Mouse (Mus musculus): ENCODE measurements at regions not wholly inside any gene's neighbourhood (a gene's known extent, or its start where the extent isn't known, plus 50 kb on each side); places are given as distances from the start of the nearest gene placed in this dataset.
A peak's percentile ranks its signal among the peaks of the same experiment; 100 is the strongest.
"Not testable (repeated sequence)": the region's sequence is repeated elsewhere in the genome, so short reads cannot be mapped to it uniquely, and the experiment has no call there.

- ATAC-seq (ENCODE audit: low FRiP score) (no peak), DNase-seq (ENCODE audit: low spot score) (no peak)
- 75% methylated on average over 4 of the region's 4 CpGs for WGBS
- no peaks in the 10 kb centered on the region for H3K36me3 ChIP-seq (ENCODE audit: insufficient read depth, low read length)
- no peaks in the 10 kb centered on the region for H3K4me1 ChIP-seq (ENCODE audit: insufficient read depth, low read length)
- TF ChIP-seq CTCF (IDR thresholded peaks at IDR 0.05), result no peak
- H3K27ac ChIP-seq (ENCODE audit: low read depth, low read length), result no peak overlapping the region
- no peaks in the 10 kb centered on the region for H3K27me3 ChIP-seq (ENCODE audit: insufficient read depth, low read length)
- H3K9ac ChIP-seq (replicated peaks; ENCODE audit: low read length, poor library complexity, severe bottlenecking), result no peak overlapping the region
- H3K4me2 ChIP-seq (ENCODE audit: low read depth, low read length, poor library complexity, severe bottlenecking), result no peak overlapping the region
- no peak overlapping the region for H3K4me3 ChIP-seq (ENCODE audit: low read depth, low read length)
- no peaks in the 10 kb centered on the region for H3K9me3 ChIP-seq (ENCODE audit: low read length)
These were observed 612.1 kb downstream of the Cypt12 start for GRCm38 (mm10) chr3:18560282-18560785.

GRCm38 (mm10) chr3:18580911-18581626 is 632.9 kb downstream of the Cypt12 start:
- H3K4me3 ChIP-seq (ENCODE audit: low read depth, low read length); H3K9ac ChIP-seq (replicated peaks; ENCODE audit: low read length, poor library complexity, severe bottlenecking); ATAC-seq (ENCODE audit: low FRiP score); DNase-seq (ENCODE audit: low spot score); H3K27ac ChIP-seq (ENCODE audit: low read depth, low read length); H3K4me1 ChIP-seq (ENCODE audit: insufficient read depth, low read length); H3K9me3 ChIP-seq (ENCODE audit: low read length); H3K36me3 ChIP-seq (ENCODE audit: insufficient read depth, low read length); H3K4me2 ChIP-seq (ENCODE audit: low read depth, low read length, poor library complexity, severe bottlenecking); H3K27me3 ChIP-seq (ENCODE audit: insufficient read depth, low read length): not testable (repeated sequence)
- WGBS, result 57% methylated on average over 12 of the region's 12 CpGs

DNA sequence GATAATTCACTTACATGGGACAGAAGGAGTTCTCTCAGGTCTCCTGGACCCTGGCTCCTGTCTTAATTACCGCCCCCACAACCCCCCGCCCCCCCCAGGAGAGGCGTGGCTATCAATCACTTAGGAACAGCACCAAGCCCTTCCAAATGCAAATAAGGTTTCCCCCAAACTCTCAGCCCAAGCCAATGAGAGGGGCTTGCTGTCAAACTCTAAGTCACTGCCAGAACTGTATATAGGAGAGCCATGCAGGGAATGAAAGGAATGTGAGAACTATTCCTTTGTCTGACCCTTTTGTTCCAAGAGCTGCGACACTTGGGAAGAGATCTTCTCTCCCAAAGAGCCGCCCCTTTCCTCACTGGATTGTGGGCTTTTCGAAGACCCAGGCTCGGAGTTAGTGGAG is 672.4 kb downstream of the Cypt12 start:
- no peaks in the 10 kb centered on the region for H3K9me3 ChIP-seq (ENCODE audit: low read length)
- WGBS, result 19% methylated on average over 7 of the region's 7 CpGs
- no peak for ATAC-seq (ENCODE audit: low FRiP score)
- no peaks in the 10 kb centered on the region for H3K27me3 ChIP-seq (ENCODE audit: insufficient read depth, low read length)
- no peaks in the 10 kb centered on the region for H3K36me3 ChIP-seq (ENCODE audit: insufficient read depth, low read length)
- H3K4me1 ChIP-seq (ENCODE audit: insufficient read depth, low read length), result no peaks in the 10 kb centered on the region; the same call in 1 of the 2 replicates
- no peak for TF ChIP-seq CTCF (IDR thresholded peaks at IDR 0.05)
- no peak overlapping the region for H3K9ac ChIP-seq (replicated peaks; ENCODE audit: low read length, poor library complexity, severe bottlenecking)
- H3K4me2 ChIP-seq (ENCODE audit: low read depth, low read length, poor library complexity, severe bottlenecking), result no peak overlapping the region
- no peak overlapping the region for H3K27ac ChIP-seq (ENCODE audit: low read depth, low read length)
- no peak overlapping the region for H3K4me3 ChIP-seq (ENCODE audit: low read depth, low read length)
- no peak for DNase-seq (ENCODE audit: low spot score)

DNA sequence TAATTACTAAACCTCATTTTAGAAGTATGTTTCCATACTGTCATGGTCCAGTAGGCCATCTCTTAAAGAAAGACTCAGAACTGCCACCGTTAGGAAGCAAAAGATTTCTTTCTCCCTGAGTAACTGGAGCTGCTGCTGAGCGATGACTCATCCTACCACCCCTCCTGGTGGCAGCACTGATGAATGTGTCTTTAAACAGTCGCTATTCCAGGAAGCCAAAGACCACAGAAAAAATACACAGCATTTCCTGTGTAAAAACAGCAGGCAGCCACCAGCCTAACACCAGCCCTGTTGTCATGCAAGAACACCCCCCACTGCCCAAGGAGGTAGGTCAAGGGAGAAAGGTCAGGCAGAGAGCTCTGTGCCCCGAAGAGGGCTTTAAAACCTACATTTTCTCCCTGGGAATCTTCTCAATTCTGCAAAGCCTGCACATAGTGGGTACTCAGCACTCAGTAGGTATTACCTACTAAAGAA is 675.7 kb downstream of the Cypt12 start:
- no peak overlapping the region for H3K4me2 ChIP-seq (ENCODE audit: low read depth, low read length, poor library complexity, severe bottlenecking)
- 3% methylated on average over 4 of the region's 4 CpGs for WGBS

DNA sequence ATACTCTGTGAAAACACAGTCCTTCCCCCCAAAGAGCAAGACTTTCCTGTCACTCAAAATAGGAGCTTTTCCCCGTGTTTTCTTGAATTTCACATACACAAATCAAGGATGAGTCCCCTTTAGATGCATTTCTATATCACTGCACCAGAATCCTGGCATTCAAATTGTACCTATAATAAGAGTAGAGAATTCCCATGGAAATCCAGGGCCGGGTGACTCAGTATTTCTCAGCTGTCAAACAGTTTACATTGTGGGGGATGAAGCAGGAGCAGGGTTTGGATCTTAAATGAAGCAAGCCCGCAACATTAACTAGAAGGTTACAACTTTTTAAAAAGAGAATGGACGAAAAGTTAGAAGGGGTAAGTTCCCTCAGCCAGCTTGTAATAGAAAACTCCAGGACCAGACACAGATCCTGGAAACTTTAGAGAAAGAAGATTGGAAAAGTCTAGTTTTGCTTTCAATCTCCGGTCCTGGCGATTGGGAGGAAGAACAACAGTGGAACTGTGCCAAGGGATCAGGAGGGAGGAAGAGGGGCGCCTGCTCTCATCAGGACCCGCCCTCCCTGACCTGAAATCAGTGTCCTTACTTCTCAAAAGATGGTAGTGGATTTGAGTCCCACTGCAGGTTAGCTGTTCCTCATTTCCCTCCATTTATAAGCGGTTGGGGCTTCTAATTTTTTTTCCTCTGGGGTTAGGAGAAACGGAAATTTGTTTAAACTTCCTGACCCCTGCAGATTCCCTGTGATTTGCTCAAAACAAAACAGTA is 676.4 kb downstream of the Cypt12 start:
- 10% methylated on average over 10 of the region's 10 CpGs for WGBS
- TF ChIP-seq CTCF (IDR thresholded peaks at IDR 0.05), result no peak
- no peak overlapping the region for H3K9ac ChIP-seq (replicated peaks; ENCODE audit: low read length, poor library complexity, severe bottlenecking)

More for the DNA sequence above, 675.7 kb downstream of the Cypt12 start:
- Histone ChIP-seq H3K4me1 (ENCODE audit: insufficient read depth, low read length) (no peaks in the 10 kb centered on the region; the same call in 1 of the 2 replicates), H3K9me3 (ENCODE audit: low read length) (no peaks in the 10 kb centered on the region), H3K27me3 (ENCODE audit: insufficient read depth, low read length) (no peaks in the 10 kb centered on the region), H3K36me3 (ENCODE audit: insufficient read depth, low read length) (no peaks in the 10 kb centered on the region), H3K4me3 (ENCODE audit: low read depth, low read length) (no peak overlapping the region), H3K9ac (replicated peaks; ENCODE audit: low read length, poor library complexity, severe bottlenecking) (no peak overlapping the region), H3K27ac (ENCODE audit: low read depth, low read length) (no peak overlapping the region)
- peak; percentile 45; the same call in 1 of the 2 replicates for ATAC-seq (ENCODE audit: low FRiP score)
- TF ChIP-seq CTCF (IDR thresholded peaks at IDR 0.05), result peak; percentile 71
- peak; percentile 75 for DNase-seq (ENCODE audit: low spot score)

More for the DNA sequence above, 676.4 kb downstream of the Cypt12 start:
- Histone ChIP-seq H3K27me3 (ENCODE audit: insufficient read depth, low read length) (no peaks in the 10 kb centered on the region), H3K9me3 (ENCODE audit: low read length) (no peaks in the 10 kb centered on the region), H3K27ac (ENCODE audit: low read depth, low read length) (no peak overlapping the region), H3K36me3 (ENCODE audit: insufficient read depth, low read length) (no peaks in the 10 kb centered on the region), H3K4me3 (ENCODE audit: low read depth, low read length) (peak overlapping the region; percentile 26; the same call in 1 of the 2 replicates), H3K4me1 (ENCODE audit: insufficient read depth, low read length) (no peaks in the 10 kb centered on the region; the same call in 1 of the 2 replicates), H3K4me2 (ENCODE audit: low read depth, low read length, poor library complexity, severe bottlenecking) (peak overlapping the region; percentile 43)
- ATAC-seq (ENCODE audit: low FRiP score) (no peak), DNase-seq (ENCODE audit: low spot score) (peak; percentile 71)

Data from midbrain, postnatal 0 days (tissue).